Mouse (Mus musculus): ENCODE measurements around the gene Mrpl42.

The Mrpl42 gene

DNA sequence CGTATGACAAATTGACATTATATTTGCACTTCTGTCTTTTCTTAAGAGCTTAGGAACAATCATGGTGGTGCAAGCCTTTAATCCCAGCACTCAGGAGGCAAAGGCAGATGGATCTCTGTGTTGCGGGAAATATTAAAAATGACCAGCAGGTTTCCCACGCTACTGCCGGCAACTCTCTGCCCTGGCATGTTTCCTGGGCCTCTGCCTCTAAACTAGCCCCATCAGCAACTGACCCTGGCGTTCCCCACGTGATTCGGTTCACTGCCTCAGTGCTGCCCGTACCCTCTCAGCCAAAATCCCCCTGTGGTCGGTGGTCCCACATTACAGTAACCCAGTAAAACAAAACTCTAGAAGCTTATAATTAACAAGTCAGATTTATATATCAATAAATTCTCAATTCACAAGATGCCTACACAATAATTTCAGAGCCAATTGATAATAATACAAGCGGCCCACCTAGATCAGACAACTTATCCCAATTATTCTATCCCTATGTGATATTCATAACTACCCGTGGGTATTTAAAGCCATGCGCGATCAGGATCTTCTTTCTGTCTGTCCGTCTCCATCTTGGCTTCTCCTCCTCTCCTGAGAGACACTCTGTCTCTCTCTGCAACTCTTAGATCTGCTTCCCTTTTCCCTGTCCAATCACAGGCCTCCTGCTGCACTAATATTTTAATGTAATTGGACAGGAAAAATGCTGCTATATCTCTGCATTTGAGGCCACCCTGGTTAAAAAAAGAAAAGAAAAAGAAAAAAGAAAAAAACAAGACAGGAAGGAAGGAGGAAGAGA is 1.9 kb upstream of the Mrpl42 start:
- Histone ChIP-seq H3K27me3 (ENCODE audit: control insufficient read depth, insufficient read depth, low read length, poor library complexity, severe bottlenecking) (no peaks in the 10 kb centered on the region), H3K36me3 (ENCODE audit: control insufficient read depth, insufficient read depth, low read length, poor library complexity, severe bottlenecking) (no peaks in the 10 kb centered on the region)
- no peak for DNase-seq (ENCODE audit: low read depth, low spot score)

DNA sequence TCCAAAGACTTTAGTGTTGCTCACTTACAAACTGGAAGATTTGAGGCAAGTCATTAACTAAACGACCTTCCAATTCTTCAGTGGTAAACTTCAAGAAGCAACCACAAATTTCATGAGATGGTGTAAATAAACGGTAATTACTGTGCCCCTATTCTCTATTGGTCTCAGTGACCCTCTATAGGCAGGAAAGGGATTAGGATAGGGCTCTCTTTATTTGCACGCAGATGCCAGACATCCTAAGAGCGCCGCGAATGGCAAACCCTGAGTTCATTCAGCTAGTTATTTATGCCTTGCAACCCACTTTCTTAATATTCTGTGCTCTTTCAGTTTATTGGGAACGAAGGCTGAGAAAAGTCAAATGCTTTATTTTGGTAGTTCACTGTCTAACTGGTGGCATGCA is 707 bp downstream of the Mrpl42 start:
- DNase-seq (ENCODE audit: low read depth, low spot score) = no peak
- H3K36me3 ChIP-seq (ENCODE audit: control insufficient read depth, insufficient read depth, low read length, poor library complexity, severe bottlenecking) = no peaks in the 10 kb centered on the region
- H3K27me3 ChIP-seq (ENCODE audit: control insufficient read depth, insufficient read depth, low read length, poor library complexity, severe bottlenecking) = no peaks in the 10 kb centered on the region

DNA sequence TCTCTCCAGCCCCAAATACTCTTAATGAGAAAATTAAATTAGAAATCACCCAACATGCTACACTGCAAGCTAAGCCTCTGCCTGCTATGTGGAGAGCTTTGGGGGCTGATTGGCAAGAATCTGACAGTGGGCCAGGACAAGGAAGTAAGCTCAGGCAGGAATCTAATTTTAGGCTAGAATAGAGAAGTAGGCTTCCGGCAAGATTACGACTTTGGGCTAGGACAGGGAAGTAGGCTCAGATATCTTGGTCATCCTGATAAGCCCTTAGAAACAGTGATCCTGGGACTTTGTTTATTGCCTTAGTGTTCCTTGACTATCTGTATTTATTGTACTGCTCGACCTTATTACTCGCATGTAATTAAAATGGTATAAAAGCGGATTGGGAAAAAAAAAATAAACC is 7.5 kb downstream of the Mrpl42 start:
- Histone ChIP-seq H3K36me3 (ENCODE audit: control insufficient read depth, insufficient read depth, low read length, poor library complexity, severe bottlenecking) (peaks cover 20% of the 10 kb centered on the region), H3K27me3 (ENCODE audit: control insufficient read depth, insufficient read depth, low read length, poor library complexity, severe bottlenecking) (no peaks in the 10 kb centered on the region; the same call in 1 of the 2 replicates)
- DNase-seq (ENCODE audit: low read depth, low spot score) = no peak

DNA sequence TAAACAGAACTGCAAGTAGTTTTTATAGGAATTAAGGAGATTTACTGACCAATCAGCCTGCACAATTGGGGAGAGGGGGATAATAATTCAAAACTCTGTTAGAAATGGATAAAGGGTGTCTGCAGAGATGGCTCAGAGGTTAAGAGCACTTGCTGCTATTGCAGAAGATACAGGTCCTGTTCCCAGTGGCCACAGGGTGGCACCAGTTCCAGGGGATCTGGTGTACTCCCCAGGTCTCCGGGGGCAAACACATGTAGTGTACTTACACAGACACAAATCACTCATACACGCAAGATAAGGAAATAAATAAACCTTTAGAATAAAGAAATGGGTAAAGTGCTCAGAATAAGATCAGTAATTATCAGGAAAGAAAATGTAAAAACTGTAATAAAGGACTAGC is 12.1 kb downstream of the Mrpl42 start:
- Histone ChIP-seq H3K27me3 (ENCODE audit: control insufficient read depth, insufficient read depth, low read length, poor library complexity, severe bottlenecking) (no peaks in the 10 kb centered on the region; the same call in 1 of the 2 replicates), H3K36me3 (ENCODE audit: control insufficient read depth, insufficient read depth, low read length, poor library complexity, severe bottlenecking) (peaks cover 23% of the 10 kb centered on the region)
- peak; percentile 53 for DNase-seq (ENCODE audit: low read depth, low spot score)

DNA sequence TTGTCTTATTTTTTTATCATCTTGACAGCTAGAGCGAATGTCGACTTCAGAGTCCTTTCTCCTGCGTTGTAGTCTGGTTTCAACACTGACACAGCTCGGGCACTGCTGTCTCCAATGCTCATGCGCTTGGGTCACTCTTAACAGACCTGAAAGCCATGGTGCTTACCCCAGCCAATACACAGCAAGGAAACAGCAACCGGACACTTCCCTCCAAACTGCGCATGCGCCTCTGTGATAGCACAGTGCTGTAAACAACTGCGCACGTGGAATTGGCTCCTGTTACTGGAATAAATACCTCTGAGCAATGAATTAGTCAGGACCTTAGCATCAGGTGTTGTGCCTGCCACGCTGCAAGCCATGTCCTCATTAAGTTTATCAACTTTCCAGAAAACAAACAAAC is 24.2 kb downstream of the Mrpl42 start:
- Histone ChIP-seq H3K36me3 (ENCODE audit: control insufficient read depth, insufficient read depth, low read length, poor library complexity, severe bottlenecking) (peaks cover 2% of the 10 kb centered on the region; the same call in 1 of the 2 replicates), H3K27me3 (ENCODE audit: control insufficient read depth, insufficient read depth, low read length, poor library complexity, severe bottlenecking) (no peaks in the 10 kb centered on the region)
- DNase-seq (ENCODE audit: low read depth, low spot score) = no peak

DNA sequence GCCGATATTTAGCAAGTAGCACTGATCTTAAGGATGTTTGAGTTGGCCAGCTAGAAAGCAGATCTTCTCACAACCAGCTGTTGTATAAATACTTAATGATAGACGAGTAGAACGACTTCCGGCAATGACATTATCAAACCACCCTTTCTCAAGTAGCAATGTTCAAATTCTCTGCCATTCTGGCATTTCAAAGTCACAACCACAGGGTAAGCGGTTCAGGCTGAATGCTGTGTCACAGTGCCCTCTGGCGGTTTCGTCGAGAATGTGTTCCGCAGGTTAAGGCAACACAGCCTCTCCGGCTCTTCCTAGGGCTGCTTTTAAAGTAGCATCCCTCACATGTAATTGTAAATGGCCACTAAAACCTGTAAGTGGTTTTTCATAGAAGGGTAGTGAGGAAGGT is 25.8 kb downstream of the Mrpl42 start:
- Histone ChIP-seq H3K36me3 (ENCODE audit: control insufficient read depth, insufficient read depth, low read length, poor library complexity, severe bottlenecking) (no peaks in the 10 kb centered on the region), H3K27me3 (ENCODE audit: control insufficient read depth, insufficient read depth, low read length, poor library complexity, severe bottlenecking) (no peaks in the 10 kb centered on the region)
- peak; percentile 90 for DNase-seq (ENCODE audit: low read depth, low spot score)

DNA sequence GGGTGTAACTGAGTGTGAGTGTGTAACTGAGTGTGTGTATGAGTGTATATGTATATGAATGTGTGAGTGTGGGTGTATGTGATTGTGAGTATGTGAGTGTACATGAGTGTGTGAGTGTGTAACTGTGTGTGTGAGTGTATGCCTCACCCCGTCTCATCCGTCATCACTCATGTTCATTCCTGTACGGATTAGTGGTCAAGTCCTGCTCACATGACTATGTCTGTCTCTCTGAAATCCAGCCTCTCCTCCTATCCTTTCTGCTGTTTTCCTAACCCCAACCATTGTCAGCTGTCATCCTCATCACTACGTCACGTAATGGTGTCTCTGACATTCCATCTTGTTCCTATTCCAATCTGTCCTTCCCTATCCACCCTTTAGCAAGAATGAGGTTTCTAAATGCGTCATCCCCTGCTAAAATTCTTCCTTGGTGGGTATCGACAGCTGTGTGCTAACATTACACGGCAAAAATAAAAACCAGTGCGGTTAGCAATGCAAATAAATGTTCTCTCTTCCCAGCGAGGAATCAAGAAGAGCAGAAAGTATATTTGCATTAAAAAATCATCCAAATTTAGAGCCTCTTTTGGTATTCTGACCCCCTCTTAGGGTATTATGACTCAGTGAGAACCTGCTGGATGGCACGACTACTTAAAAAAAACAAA is 29.7 kb downstream of the Mrpl42 start:
- no peak for DNase-seq (ENCODE audit: low read depth, low spot score)
- no peaks in the 10 kb centered on the region for H3K36me3 ChIP-seq (ENCODE audit: control insufficient read depth, insufficient read depth, low read length, poor library complexity, severe bottlenecking)
- no peaks in the 10 kb centered on the region for H3K27me3 ChIP-seq (ENCODE audit: control insufficient read depth, insufficient read depth, low read length, poor library complexity, severe bottlenecking)

DNA sequence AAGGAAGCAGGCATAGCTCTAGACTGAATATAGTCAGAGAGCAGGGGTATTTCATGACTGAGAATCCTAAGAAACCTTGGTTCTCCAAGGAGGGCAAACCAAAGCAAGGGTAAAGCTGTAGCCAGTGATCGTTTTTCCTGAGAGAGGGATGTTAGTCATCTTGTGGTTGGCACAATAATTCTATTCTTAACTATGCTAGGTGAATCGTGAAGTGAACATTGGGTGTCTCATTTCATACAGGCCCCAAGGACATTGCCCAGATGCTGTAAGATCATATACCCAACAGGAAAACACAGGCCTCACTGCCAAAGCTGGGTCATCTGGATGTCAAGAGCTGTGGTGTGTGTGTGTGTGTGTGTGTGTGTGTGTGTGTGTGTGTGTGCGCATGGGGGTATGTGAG is 30.6 kb downstream of the Mrpl42 start:
- no peak for DNase-seq (ENCODE audit: low read depth, low spot score)
- Histone ChIP-seq H3K36me3 (ENCODE audit: control insufficient read depth, insufficient read depth, low read length, poor library complexity, severe bottlenecking) (no peaks in the 10 kb centered on the region), H3K27me3 (ENCODE audit: control insufficient read depth, insufficient read depth, low read length, poor library complexity, severe bottlenecking) (no peaks in the 10 kb centered on the region)

DNA sequence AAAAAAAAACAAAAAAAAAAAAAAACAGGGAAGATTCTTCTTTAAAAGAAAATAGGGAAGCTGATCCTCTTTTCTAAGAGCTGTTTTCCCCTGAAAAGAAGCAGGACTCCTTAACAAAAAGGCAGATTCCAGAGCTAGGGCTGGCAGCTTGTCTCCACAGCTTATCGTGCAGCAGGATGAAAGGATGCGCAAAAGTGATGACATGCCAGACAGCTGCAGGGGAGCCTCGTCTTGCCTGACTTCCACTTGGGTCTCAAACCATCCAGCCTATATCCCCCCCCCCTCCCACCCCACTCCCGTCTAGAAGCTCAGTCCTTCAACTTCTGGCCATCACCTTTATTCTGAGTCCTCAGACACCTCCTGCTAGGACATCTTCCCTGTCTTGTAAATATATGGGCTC is 32.8 kb downstream of the Mrpl42 start:
- Histone ChIP-seq H3K27me3 (ENCODE audit: control insufficient read depth, insufficient read depth, low read length, poor library complexity, severe bottlenecking) (no peaks in the 10 kb centered on the region), H3K36me3 (ENCODE audit: control insufficient read depth, insufficient read depth, low read length, poor library complexity, severe bottlenecking) (no peaks in the 10 kb centered on the region)
- DNase-seq (ENCODE audit: low read depth, low spot score) = no peak

DNA sequence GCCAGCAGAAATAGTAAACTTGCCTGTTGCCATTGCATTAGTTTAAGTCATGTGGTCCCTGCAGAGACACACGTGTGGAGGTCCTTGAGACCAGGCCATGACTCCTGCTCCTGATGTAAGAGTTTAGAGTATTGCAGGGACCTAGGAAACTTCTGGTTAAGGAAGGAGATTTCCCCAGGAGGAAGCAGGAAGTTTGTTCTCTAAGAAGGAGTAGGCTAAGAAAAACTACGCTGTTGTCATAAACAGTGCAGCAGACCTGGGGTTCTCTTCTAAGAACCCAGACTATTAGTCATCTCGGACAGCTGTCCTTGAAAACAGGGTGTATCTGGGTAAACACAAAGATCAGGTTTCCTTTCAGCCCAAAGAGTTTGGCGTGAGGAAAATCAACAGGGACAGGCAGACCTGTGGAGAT is 36.2 kb downstream of the Mrpl42 start:
- no peak for DNase-seq (ENCODE audit: low read depth, low spot score)
- Histone ChIP-seq H3K36me3 (ENCODE audit: control insufficient read depth, insufficient read depth, low read length, poor library complexity, severe bottlenecking) (no peaks in the 10 kb centered on the region), H3K27me3 (ENCODE audit: control insufficient read depth, insufficient read depth, low read length, poor library complexity, severe bottlenecking) (no peaks in the 10 kb centered on the region)

DNA sequence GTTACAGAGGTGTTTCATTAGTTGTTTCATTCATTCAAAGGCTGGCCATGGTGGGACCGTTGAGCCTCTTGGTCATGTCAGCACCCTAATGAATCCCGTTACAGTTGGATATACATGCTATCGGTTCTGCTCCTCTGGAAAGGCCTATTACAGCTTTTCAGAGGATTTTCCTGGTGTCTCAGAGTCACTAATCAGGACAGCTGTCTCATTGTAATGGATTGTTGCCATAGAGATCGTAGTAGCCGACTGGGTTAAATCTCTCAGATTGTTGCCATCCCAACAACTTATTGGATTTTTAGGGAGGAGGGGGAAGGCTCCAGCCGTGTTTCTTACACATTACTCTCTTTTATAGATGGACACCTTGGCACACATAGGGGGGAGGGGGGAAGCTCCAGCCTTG is 37.2 kb downstream of the Mrpl42 start:
- no peaks in the 10 kb centered on the region for H3K36me3 ChIP-seq (ENCODE audit: control insufficient read depth, insufficient read depth, low read length, poor library complexity, severe bottlenecking)
- H3K27me3 ChIP-seq (ENCODE audit: control insufficient read depth, insufficient read depth, low read length, poor library complexity, severe bottlenecking) = no peaks in the 10 kb centered on the region
- DNase-seq (ENCODE audit: low read depth, low spot score) = no peak

DNA sequence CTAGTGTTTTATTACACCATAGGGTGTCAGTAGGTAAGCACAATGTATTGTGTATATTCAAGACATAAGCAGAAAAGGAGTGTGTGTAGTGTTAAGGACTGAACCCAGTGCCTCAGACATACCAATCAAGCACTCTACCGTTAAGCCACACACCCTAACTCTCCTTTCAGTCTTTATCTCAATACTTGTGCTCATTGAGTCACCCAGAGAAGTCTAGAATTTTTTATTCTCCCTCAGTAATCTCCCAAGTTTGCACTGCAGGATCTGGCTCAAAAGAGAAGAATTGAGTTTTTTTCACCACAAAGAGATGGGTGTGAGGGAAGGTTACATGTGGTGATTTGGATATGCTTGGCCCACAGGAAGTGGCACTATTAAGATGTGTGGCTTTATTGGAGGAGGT is 39.5 kb downstream of the Mrpl42 start:
- Histone ChIP-seq H3K36me3 (ENCODE audit: control insufficient read depth, insufficient read depth, low read length, poor library complexity, severe bottlenecking) (no peaks in the 10 kb centered on the region), H3K27me3 (ENCODE audit: control insufficient read depth, insufficient read depth, low read length, poor library complexity, severe bottlenecking) (no peaks in the 10 kb centered on the region)
- no peak for DNase-seq (ENCODE audit: low read depth, low spot score)

DNA sequence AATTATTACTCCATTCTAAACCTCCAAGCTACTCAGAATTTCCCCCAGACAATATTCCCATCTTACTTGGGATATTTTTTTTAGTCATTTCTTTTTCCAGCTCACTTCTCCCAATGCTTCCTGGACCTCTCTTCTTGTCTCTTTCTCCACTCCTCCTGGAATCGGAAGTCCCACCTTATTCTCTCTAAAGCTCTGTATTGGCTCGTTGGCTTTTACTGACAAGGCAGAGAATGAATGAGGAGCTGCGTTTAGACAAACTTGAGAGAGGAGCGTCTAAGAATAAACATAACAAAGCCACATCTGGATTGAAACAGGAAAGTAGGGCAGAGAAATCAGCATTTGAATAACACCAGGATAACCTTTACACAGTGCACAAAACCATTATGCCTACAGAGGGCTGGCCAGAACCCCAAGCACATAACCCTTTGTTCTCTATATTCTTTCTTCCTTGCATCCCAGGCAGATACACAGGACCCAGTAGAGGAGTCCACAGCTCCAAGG is 40.6 kb downstream of the Mrpl42 start:
- Histone ChIP-seq H3K36me3 (ENCODE audit: control insufficient read depth, insufficient read depth, low read length, poor library complexity, severe bottlenecking) (no peaks in the 10 kb centered on the region), H3K27me3 (ENCODE audit: control insufficient read depth, insufficient read depth, low read length, poor library complexity, severe bottlenecking) (no peaks in the 10 kb centered on the region)
- no peak for DNase-seq (ENCODE audit: low read depth, low spot score)

DNA sequence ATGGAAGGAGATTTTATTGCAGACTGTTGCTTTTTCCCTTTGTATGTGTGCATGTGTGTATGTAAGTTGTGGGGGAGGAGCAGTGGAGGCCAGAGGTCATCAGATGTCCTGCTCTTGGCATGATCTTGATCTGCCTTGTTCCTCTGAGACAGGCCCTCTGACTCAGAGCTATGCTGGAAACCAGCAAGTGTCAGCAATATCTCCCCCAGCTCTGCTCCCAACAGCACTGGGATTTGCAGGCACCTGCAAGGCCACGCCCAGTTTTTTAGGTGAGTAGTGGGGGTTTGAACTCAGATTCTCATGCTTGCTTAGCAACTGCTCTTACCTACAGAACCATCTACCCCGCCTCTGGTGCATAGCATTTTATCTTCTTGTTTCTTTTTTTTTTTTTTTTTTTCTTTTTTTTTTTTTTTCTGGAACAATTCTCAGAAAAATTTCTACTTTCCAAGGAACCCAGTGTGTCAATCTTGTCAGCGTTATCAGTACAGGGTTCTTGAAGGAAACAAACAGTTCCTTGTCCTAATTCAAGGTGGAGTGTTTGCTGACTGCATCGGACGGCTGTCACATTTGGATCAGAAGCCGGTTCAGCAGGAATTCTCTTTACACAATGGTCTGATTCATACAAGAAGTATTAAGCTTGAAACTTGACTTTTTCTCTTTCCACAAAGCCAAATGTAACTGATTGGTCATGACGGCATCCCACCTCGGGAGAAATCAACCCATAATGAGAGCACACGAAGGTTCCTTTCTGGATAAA is 43.5 kb downstream of the Mrpl42 start:
- DNase-seq (ENCODE audit: low read depth, low spot score) = no peak
- H3K36me3 ChIP-seq (ENCODE audit: control insufficient read depth, insufficient read depth, low read length, poor library complexity, severe bottlenecking) = no peaks in the 10 kb centered on the region
- H3K27me3 ChIP-seq (ENCODE audit: control insufficient read depth, insufficient read depth, low read length, poor library complexity, severe bottlenecking) = no peaks in the 10 kb centered on the region
